Mouse (Mus musculus) embryonic facial prominence, embryonic 10.5 days (tissue): Measurements from ENCODE around the gene Lrp8. TPM values are rescaled to one million over a fixed set of nuclear protein-coding genes. Genes with fewer than 3 reads are reported as not detected.
A peak's percentile ranks its signal among the peaks of the same experiment; 100 is the strongest.

Source experiments
- DNase-seq: peaks from one replicate; pipeline ENCODE4 v3.0.0-alpha.2; 2017; ENCODE audit warnings: low spot score
- H3K27ac ChIP-seq: fragments of 300-500 bp; sonication (generic); replicated peaks from 2 replicates; pipeline ENCODE4 v1.5.1; 2016; ENCODE audit warnings: mild to moderate bottlenecking
- H3K27me3 ChIP-seq: fragments of 300-500 bp; sonication (generic); replicated peaks from 2 replicates; pipeline ENCODE4 v1.6.1; 2016; ENCODE audit warnings: low read depth, mild to moderate bottlenecking; ENCODE audit not compliant: poor library complexity, severe bottlenecking
- H3K36me3 ChIP-seq: fragments of 300-500 bp; sonication (generic); replicated peaks from 2 replicates; pipeline ENCODE4 v1.6.1; 2016; ENCODE audit warnings: mild to moderate bottlenecking, moderate library complexity
- H3K4me1 ChIP-seq: fragments of 300-500 bp; sonication (generic); 2 replicates; pipeline ENCODE4 v1.6.1; 2016
- H3K4me3 ChIP-seq: fragments of 300-500 bp; sonication (generic); 2 replicates; pipeline ENCODE4 v1.5.1; 2016; ENCODE audit warnings: mild to moderate bottlenecking, moderate library complexity
- H3K9me3 ChIP-seq: fragments of 300-500 bp; sonication (generic); 2 replicates; pipeline ENCODE4 v1.6.1; 2016; ENCODE audit warnings: mild to moderate bottlenecking
- WGBS: fragments of 180-500 bp; shearing (Covaris S2); methylation state at CpG from one replicate; pipeline ENCODE4 v1.1.7; 2016; 5-methylcytosine and 5-hydroxymethylcytosine counted together
- polyA plus RNA-seq: library from polyadenylated mRNA; unstranded; fragments of >200 nt; fragmentation: Nextera tagmentation; extraction: Ambion mirVana; gene quantifications from 2 replicates; pipeline ENCODE4 v1.2.1, GENCODE M21; 2016

Gene Lrp8
- polyA plus RNA-seq, result 7.4 and 8.5 TPM in 2 replicates

- peaks cover 43% of the 10 kb centered on the region for H3K4me1 ChIP-seq
- peak within 1 kb of the TSS; percentile 91 for H3K27ac ChIP-seq
- 2% methylated on average over 44 of the region's 44 CpGs for WGBS
- H3K27me3 ChIP-seq, result peaks cover 38% of the 10 kb centered on the region
- peaks cover 23% of the 10 kb centered on the region for H3K36me3 ChIP-seq
- no peaks in the 10 kb centered on the region for H3K9me3 ChIP-seq
- no peak for DNase-seq
- H3K4me3 ChIP-seq, result peak within 1 kb of the TSS; percentile 83
These were observed at the start of gene Lrp8 for GRCm38 (mm10) chr4:107802185-107802449. TSS of gene Lrp8 (plus strand) at chr4:107802261.

DNA sequence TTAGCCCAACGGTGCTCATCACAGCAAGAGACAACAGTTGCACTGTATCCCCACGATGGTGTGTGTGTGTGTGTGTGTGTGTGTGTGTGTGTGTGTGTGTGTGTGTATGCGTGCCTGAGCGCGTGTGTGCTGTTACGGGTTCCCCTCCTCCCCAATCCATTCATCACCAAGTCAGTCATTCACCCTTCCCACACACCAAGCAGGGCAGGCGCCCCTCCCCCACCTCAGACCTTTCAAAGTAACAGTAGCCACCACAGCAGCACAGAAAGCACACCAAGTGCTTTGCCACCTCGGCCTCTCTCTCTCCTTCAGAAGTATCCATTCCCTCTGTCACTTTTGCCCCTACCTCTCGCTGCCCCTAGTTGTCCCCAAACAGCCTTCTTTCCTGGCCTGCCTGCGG lies 45.8 kb upstream of the Lrp8 start:
- Histone ChIP-seq H3K27ac (no peak overlapping the region; the same call in 1 of the 2 replicates), H3K4me3 (no peak overlapping the region; the same call in 1 of the 2 replicates), H3K27me3 (peaks cover 50% of the 10 kb centered on the region), H3K4me1 (peaks cover 31% of the 10 kb centered on the region), H3K9me3 (no peaks in the 10 kb centered on the region), H3K36me3 (no peaks in the 10 kb centered on the region)
- WGBS, result 17% methylated on average over 10 of the region's 10 CpGs
- DNase-seq, result peak; percentile 46

DNA sequence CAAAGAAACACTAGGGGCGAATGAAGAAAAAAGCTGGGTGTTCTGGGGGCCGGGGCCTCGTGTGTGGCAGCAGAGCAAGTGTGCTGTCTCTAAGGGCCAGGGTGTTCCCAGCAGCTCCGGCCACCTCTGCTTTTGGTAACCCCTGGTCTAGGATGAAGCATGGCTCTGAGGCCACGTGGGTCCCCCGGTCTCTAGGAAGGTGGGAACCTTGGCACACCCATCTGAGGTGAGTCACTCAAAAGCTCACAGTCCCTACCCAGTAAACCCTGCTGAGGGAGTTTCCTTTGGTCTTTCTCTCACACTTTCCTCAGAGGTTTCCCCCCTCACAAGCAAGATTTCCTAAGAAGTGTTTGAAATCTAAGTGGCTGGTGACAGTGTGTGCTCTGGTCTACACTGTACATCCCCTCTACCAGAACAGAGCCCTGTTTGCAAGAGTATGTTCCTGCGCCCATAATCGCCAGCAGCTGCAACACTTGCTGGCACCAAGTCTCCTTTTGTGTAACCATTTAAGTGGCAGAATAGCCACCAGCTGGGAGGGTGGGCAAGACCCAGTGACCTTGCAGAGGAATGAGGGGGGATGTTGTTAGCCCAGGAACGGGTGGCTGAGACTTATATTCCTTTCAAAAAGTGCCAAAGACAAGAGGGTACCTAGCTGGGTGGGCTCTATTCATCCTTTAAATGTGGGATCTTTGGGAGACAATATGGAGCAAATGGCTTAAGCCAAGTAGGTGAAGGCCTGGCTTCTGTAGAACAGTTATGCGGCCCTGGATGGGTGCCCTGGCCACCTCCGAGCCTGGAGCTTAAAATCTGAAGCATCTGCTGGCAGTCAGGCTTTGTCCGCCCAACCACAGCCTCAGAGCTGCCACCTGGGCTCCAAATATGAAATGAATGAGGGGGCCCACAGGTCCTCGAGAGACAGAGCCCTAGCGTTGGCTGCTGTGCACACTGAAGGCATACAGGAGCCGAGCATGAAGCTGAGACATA lies 44.3 kb upstream of the Lrp8 start:
- no peaks in the 10 kb centered on the region for H3K9me3 ChIP-seq
- H3K36me3 ChIP-seq, result no peaks in the 10 kb centered on the region
- H3K4me3 ChIP-seq, result no peak overlapping the region
- H3K4me1 ChIP-seq, result peaks cover 31% of the 10 kb centered on the region
- H3K27ac ChIP-seq, result no peak overlapping the region
- no peak for DNase-seq
- H3K27me3 ChIP-seq, result peaks cover 51% of the 10 kb centered on the region
- 69% methylated on average over 15 of the region's 15 CpGs for WGBS

DNA sequence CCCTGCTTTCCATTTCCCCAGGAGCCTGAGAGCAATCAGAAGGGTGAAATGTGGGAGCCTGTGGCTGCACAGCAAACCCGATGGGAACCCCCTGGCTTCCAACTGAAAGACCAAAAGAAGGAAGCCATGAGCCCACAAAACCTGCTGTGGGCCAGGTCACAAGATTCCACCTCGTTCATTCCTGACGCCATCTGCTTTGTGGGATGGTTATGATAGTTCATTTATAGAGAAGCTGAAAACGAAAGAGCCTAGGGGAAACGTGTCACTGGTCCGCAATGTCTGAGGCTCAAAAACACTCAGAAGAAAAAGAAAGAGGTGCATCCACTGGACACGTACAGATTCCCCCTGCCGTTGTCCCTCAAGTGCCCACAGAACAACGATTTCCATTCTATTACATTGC lies 43.1 kb upstream of the Lrp8 start:
- H3K9me3 ChIP-seq, result no peaks in the 10 kb centered on the region
- H3K27ac ChIP-seq, result no peak overlapping the region
- peaks cover 31% of the 10 kb centered on the region for H3K4me1 ChIP-seq
- WGBS, result 82% methylated on average over 9 of the region's 9 CpGs
- no peak for DNase-seq
- H3K27me3 ChIP-seq, result peaks cover 49% of the 10 kb centered on the region
- no peaks in the 10 kb centered on the region for H3K36me3 ChIP-seq
- no peak overlapping the region for H3K4me3 ChIP-seq

DNA sequence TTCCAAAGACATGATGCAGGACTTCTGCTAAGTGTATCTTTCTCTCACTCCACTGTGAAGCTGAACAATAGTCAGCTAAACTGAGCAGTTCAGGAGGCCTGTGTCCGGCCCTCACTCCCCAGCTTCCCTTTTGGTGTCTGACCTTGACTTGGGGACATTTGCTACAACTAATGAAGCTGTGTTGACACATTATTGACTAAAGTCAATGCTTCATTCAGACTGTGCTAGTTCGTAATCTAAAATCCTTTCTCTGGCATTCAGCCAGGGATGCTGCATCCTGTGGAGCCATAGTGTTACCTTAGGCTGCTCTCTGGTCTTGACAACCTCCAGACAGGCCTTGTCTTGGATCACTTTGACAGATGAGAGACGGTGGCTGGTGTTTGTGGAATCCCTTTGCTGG lies 39.1 kb upstream of the Lrp8 start:
- WGBS, result 76% methylated on average over 3 of the region's 3 CpGs

GRCm38 (mm10) chr4:107763598-107763997 lies 38.5 kb upstream of the Lrp8 start:
- peaks cover 22% of the 10 kb centered on the region for H3K4me1 ChIP-seq
- DNase-seq, result no peak
- no peak overlapping the region for H3K27ac ChIP-seq
- H3K9me3 ChIP-seq, result no peaks in the 10 kb centered on the region
- 93% methylated on average over 2 of the region's 2 CpGs for WGBS
- H3K36me3 ChIP-seq, result no peaks in the 10 kb centered on the region
- H3K27me3 ChIP-seq, result peaks cover 22% of the 10 kb centered on the region
- H3K4me3 ChIP-seq, result no peak overlapping the region

More for the DNA sequence above, 39.1 kb upstream of the Lrp8 start:
- H3K9me3 ChIP-seq, result no peaks in the 10 kb centered on the region
- DNase-seq, result no peak
- peaks cover 24% of the 10 kb centered on the region for H3K27me3 ChIP-seq
- peaks cover 24% of the 10 kb centered on the region for H3K4me1 ChIP-seq
- no peaks in the 10 kb centered on the region for H3K36me3 ChIP-seq
- H3K4me3 ChIP-seq, result no peak overlapping the region
- no peak overlapping the region for H3K27ac ChIP-seq

- H3K27ac ChIP-seq, result peak overlapping the region; percentile 44; the same call in 1 of the 2 replicates
- 55% methylated on average over 9 of the region's 9 CpGs for WGBS
These were observed 36.8 kb upstream of the Lrp8 start for GRCm38 (mm10) chr4:107765196-107765813.

GRCm38 (mm10) chr4:107766182-107766581 lies 35.9 kb upstream of the Lrp8 start:
- no peak for DNase-seq
- Histone ChIP-seq H3K4me1 (peaks cover 16% of the 10 kb centered on the region), H3K9me3 (no peaks in the 10 kb centered on the region), H3K36me3 (no peaks in the 10 kb centered on the region), H3K4me3 (no peak overlapping the region), H3K27ac (no peak overlapping the region), H3K27me3 (peaks cover 11% of the 10 kb centered on the region; the same call in 1 of the 2 replicates)
- WGBS, result 75% methylated on average over 5 of the region's 5 CpGs

More at GRCm38 (mm10) chr4:107765196-107765813, 36.8 kb upstream of the Lrp8 start:
- H3K4me1 ChIP-seq, result peaks cover 19% of the 10 kb centered on the region
- H3K9me3 ChIP-seq, result no peaks in the 10 kb centered on the region
- H3K36me3 ChIP-seq, result no peaks in the 10 kb centered on the region
- H3K27me3 ChIP-seq, result peaks cover 15% of the 10 kb centered on the region; the same call in 1 of the 2 replicates
- no peak overlapping the region for H3K4me3 ChIP-seq
- no peak for DNase-seq

DNA sequence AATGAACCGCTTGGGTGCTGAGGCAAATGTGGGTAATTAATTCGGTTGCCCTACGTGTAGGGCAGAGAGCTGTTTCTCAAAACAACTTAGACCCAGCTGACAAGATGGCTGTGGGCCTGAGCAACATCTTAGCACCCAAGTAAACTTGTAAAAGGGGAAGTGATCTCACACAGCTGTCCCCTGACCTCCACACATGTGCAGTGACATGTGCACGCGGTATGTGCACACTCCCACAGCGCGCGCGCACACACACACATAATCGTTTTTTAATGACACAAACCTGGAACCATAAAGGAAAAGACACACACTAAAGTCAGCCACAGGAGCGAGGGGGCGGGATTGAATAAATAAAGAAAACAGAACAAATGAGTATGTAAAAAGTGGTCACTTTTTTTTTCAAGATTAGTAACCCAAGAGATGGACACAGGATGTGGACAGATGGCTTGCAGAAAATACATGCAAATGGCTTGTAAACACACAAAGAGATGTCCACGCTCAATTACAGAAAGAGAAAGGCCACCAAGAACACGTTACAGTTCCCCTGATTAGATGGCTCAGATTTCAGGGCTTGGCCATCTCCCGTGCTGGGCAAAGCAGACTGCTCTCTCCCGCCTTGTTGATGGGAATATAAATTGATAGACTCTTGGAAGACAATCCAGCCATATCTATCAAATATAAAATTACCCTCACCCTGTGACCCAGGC lies 29.8 kb upstream of the Lrp8 start:
- no peaks in the 10 kb centered on the region for H3K9me3 ChIP-seq
- no peaks in the 10 kb centered on the region for H3K36me3 ChIP-seq
- DNase-seq, result no peak
- no peak overlapping the region for H3K4me3 ChIP-seq
- 82% methylated on average over 16 of the region's 16 CpGs for WGBS
- 0 out of 2 replicates have a peak, but pooled peaks cover 11% of the 10 kb centered on the region for H3K27me3 ChIP-seq
- H3K4me1 ChIP-seq, result peaks cover 21% of the 10 kb centered on the region
- H3K27ac ChIP-seq, result no peak overlapping the region

DNA sequence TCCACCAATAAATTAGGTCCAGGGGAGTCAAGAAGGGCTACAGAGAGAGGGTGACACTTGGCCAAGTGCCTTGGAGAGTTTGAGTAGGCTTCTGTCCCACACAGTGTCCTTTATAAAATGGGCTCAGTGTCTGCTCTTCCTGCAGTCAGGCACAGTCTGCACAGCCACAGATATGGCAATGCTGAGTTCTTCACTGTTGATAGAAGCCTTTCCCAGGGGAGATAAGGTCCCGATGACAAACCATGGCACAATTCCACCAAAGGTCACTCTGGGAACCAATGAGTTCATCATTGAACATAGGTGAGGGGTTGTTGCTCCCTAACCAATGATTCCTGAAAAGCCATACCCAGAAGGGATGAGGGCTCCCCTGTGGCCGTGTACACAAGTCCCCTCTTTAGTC lies 27.2 kb upstream of the Lrp8 start:
- Histone ChIP-seq H3K4me3 (no peak overlapping the region), H3K36me3 (no peaks in the 10 kb centered on the region), H3K9me3 (no peaks in the 10 kb centered on the region), H3K27ac (peak overlapping the region; percentile 42; the same call in 1 of the 2 replicates), H3K27me3 (peaks cover 13% of the 10 kb centered on the region; the same call in 1 of the 2 replicates), H3K4me1 (peaks cover 21% of the 10 kb centered on the region)
- WGBS, result 82% methylated on average over 2 of the region's 2 CpGs
- DNase-seq, result no peak

DNA sequence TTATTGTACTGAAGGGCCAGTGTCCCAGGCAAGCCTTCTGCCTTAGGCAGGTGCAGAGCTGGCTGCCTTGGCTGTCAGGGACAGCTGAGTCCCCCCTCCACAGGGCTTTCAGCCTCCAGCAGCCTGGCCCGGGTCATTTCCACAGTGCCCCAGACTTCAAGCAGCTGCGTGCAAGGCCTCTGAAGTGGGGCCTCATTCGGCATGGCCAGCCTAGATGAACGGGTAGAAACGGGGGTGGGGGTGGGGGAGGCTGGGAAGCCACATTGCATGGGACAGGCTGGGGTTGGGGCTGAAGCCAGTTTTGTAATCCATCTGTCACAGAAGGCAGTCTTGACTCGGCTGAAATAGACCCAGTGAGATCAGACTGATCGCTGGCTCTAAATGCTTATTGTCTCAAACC lies 26.4 kb upstream of the Lrp8 start:
- Histone ChIP-seq H3K27ac (peak overlapping the region; percentile 42), H3K9me3 (no peaks in the 10 kb centered on the region), H3K4me3 (no peak overlapping the region), H3K4me1 (peaks cover 27% of the 10 kb centered on the region), H3K27me3 (peaks cover 14% of the 10 kb centered on the region; the same call in 1 of the 2 replicates), H3K36me3 (no peaks in the 10 kb centered on the region)
- WGBS, result 31% methylated on average over 7 of the region's 7 CpGs
- DNase-seq, result peak; percentile 39

DNA sequence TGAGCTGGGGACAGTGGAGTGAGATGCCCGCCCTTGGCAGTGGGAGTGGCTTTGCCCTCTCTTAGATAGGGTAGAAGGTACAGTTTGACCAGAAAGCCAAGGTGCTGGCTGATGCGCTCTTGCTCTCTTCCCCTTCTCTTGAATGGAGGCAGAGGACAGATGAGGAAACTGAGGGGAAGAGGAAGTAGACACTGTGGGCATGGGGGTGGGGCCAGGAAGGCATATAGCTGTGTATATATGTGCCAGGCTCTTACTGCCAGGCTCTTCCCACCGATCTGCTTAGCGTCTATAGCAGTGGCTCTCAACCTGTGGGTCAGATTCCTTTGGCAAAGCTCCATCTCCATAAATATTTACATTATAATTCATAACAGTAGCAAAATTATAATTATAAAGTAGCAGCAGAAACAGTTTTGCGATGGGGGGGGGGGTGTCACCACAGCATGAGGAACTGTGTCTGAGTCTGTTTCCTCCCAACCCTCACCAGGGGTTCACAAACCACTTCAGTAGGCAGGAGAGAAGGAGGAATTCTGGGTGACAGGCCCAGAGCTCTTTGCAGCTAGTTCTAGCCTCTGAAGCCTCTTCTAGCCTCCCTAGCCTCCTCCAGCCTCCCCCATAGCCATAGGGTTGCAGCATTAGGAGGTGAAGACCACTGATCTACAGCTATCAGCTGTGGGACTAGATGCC lies 24.9 kb upstream of the Lrp8 start:
- 92% methylated on average over 5 of the region's 5 CpGs for WGBS
- DNase-seq, result no peak
- Histone ChIP-seq H3K4me1 (peaks cover 32% of the 10 kb centered on the region), H3K4me3 (no peak overlapping the region), H3K36me3 (no peaks in the 10 kb centered on the region), H3K9me3 (no peaks in the 10 kb centered on the region), H3K27me3 (peaks cover 27% of the 10 kb centered on the region; the same call in 1 of the 2 replicates), H3K27ac (peak overlapping the region; percentile 35; the same call in 1 of the 2 replicates)
